Mouse (Mus musculus) lung, postnatal 0 days (tissue): ENCODE measurements at regions not wholly inside any gene's neighbourhood (a gene's known extent, or its start where the extent isn't known, plus 50 kb on each side); places are given as distances from the start of the nearest gene placed in this dataset.

Experiments
- CTCF ChIP-seq: IDR thresholded peaks from 2 replicates; pipeline ENCODE4 v1.5.1; 2016; ENCODE audit warnings: antibody characterized with exemption, mild to moderate bottlenecking
- EP300 ChIP-seq: IDR thresholded peaks from 2 replicates; pipeline ENCODE4 v1.6.1; 2016; ENCODE audit warnings: antibody characterized with exemption, mild to moderate bottlenecking, control low read depth

- TF ChIP-seq CTCF: no peak
- TF ChIP-seq EP300: no peak
These were observed 2760.4 kb downstream of the 9330182O14Rik start for GRCm38 (mm10) chr15:42894611-42895010.
